Mouse (Mus musculus): ENCODE data around the gene Pcolce2. TPM values are rescaled to one million over a fixed set of nuclear protein-coding genes. Genes with fewer than 3 reads are reported as not detected.

The Pcolce2 gene
- polyA plus RNA-seq, 1 experiment from 2014 or later = 17.0 TPM

DNA sequence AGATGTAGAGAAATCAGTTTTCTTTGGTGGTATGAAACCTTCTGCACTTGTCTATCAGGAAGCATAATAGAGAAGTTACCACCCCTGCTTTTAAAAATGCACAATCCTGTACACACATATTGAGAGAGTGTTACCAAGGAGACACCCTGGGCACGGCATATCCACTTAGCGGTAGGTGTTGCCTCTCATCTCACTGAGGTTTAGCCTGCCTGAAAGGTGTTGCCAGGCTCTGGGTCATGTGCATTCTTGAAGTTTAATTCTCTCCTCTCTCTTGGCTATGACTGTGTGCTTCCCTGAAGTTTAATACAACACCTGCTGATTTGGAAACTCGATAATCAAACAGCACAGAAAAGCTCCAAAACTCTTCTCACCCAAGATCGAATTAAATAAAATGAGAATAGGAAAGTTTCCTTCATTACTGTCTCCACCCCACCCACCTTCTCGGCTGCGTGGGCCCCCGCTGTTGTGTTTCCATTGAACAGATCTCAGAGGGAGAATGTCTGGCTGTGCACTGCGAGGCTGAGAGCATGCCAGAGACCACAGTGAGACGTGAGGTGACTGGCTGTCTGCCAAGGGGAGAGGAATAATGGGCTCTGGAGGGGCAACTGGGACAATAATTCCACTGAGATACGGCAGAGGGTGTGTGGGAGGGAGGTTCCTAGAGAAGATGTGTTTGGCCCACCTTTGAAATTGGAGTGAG is 27.0 kb downstream of the Pcolce2 start:
- ATAC-seq (ENCODE audit: low FRiP score, low read depth) = peak; percentile 73
- Histone ChIP-seq H3K9me3 (no peaks in the 10 kb centered on the region), H3K4me2 (replicated peaks) (no peak overlapping the region), H3K36me3 (no peaks in the 10 kb centered on the region), H3K9ac (peak overlapping the region; percentile 6; the same call in 1 of the 2 replicates), H3K4me3 (no peak overlapping the region), H3K27ac (no peak overlapping the region), H3K4me1 (peaks cover 12% of the 10 kb centered on the region), H3K27me3 (no peaks in the 10 kb centered on the region)
- WGBS = 54% methylated on average over 10 of the region's 10 CpGs

DNA sequence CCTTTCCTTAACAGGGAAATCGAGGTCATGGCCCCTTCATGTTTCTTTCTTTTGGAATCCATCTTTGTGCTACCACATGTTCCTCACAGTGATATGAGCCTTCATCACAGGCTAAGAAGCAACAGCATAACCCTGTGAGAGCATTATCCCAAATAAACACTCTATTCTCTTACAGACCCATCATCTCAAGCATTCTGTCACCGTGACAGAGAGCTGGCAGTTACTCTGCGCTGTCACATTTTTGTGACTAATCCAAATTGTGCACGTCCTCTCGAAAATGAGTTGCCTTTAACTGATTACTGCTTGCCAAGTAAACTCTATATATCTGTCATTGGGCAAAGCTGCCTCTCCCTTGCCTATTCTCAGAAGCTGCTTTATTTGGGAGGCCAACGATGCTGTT is 28.4 kb downstream of the Pcolce2 start:
- peaks cover 12% of the 10 kb centered on the region for H3K4me1 ChIP-seq
- no peaks in the 10 kb centered on the region for H3K9me3 ChIP-seq
- no peak for ATAC-seq (ENCODE audit: low FRiP score, low read depth)
- H3K9ac ChIP-seq = no peak overlapping the region
- H3K27me3 ChIP-seq = no peaks in the 10 kb centered on the region
- peaks cover 5% of the 10 kb centered on the region; the same call in 1 of the 2 replicates for H3K36me3 ChIP-seq
- 91% methylated on average over 6 of the region's 6 CpGs for WGBS
- H3K4me2 ChIP-seq (replicated peaks) = no peak overlapping the region
- H3K27ac ChIP-seq = no peak overlapping the region
- no peak overlapping the region for H3K4me3 ChIP-seq

DNA sequence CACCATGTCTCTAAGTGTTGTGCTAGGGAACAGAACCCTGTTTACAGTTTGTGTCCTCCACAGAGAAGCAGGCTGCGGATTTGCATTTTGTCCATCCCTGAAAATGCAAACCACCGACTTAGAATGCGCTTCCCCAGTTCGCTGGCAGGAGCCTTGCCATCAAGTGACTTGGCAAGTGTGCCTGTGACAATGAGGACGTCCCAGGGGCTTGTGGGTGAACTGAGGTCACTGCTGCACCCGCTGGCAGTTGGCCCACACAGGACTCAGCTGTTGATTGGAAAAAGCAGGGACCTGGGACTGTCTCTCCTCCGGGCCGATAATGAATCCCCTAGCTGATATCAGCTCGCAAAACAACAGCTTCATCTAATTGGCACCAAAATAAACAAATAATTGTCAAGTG is 30.4 kb downstream of the Pcolce2 start:
- Histone ChIP-seq H3K27me3 (no peaks in the 10 kb centered on the region), H3K4me3 (no peak overlapping the region), H3K4me2 (replicated peaks) (no peak overlapping the region), H3K9ac (no peak overlapping the region), H3K9me3 (peaks cover 3% of the 10 kb centered on the region; the same call in 1 of the 2 replicates), H3K36me3 (peaks cover 10% of the 10 kb centered on the region), H3K4me1 (peaks cover 12% of the 10 kb centered on the region), H3K27ac (no peak overlapping the region)
- WGBS = 48% methylated on average over 9 of the region's 9 CpGs
- ATAC-seq (ENCODE audit: low FRiP score, low read depth) = no peak

DNA sequence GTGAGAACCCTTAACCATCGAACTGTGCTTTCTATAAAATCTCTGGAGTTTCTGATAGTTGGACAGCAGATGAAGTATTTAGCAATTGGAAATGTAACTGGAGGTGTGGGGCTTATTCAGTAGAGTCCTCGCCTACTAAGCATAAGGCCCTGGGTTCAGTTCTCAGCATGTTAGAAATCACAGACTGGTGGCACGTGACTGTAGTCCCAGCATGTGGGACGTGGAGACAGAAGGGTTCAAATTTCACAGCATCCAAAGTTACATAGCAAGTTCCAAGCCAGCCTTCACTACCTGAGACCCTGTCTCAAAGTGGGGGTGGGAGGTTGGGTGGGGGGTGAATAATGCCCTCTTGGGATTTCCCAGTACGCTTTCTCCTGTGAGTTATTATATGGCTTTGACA is 30.9 kb downstream of the Pcolce2 start:
- Histone ChIP-seq H3K36me3 (peaks cover 10% of the 10 kb centered on the region), H3K9ac (no peak overlapping the region), H3K4me1 (peaks cover 12% of the 10 kb centered on the region), H3K27ac (no peak overlapping the region), H3K9me3 (peaks cover 3% of the 10 kb centered on the region; the same call in 1 of the 2 replicates), H3K4me2 (replicated peaks) (no peak overlapping the region), H3K27me3 (no peaks in the 10 kb centered on the region), H3K4me3 (no peak overlapping the region)
- no peak for ATAC-seq (ENCODE audit: low FRiP score, low read depth)
- WGBS = 51% methylated on average over 5 of the region's 5 CpGs

DNA sequence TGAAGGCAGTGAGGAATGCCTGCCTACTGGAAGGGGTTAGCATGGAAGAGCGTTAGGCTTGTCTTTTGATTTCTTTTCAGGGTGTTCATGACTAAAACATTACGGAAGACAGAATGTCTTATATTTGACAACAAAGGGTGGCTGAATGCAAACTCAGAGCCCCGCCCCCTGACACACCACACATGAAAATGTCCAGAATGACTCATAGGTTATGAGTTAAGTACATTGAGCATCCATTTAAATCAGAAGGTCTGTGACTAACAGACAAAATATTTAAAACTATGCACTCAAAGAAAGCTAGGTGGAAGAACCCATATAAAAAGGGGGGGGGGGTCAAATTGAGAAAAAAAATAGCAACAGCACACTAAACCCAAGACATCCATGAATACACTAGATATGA is 34.9 kb downstream of the Pcolce2 start:
- no peak for ATAC-seq (ENCODE audit: low FRiP score, low read depth)
- Histone ChIP-seq H3K4me1 (no peaks in the 10 kb centered on the region), H3K9ac (no peak overlapping the region), H3K9me3 (peaks cover 3% of the 10 kb centered on the region; the same call in 1 of the 2 replicates), H3K4me2 (replicated peaks) (no peak overlapping the region), H3K4me3 (no peak overlapping the region), H3K36me3 (peaks cover 10% of the 10 kb centered on the region), H3K27ac (no peak overlapping the region), H3K27me3 (no peaks in the 10 kb centered on the region)
- WGBS = 97% methylated on average over 3 of the region's 3 CpGs

DNA sequence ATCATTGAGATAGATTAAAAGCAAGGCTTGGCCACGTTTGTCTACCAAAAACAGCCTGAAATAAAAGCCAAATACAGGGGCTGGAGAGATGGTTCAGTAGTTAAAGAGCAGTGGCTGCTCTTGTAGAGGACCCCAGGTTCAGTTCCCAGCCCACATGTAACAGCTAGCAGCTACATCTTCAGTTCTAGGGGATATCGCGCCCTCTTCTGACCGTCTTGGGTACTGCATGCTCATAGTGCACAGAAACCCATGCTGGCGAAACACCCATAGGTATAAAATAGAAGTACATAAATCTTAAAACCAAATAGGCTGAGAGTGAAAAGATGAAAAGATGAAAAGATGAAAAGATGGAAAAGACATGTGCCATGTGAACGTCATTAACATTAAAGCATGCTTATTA is 35.4 kb downstream of the Pcolce2 start:
- Histone ChIP-seq H3K36me3 (peaks cover 10% of the 10 kb centered on the region), H3K9ac (no peak overlapping the region), H3K4me2 (replicated peaks) (no peak overlapping the region), H3K4me3 (no peak overlapping the region), H3K4me1 (no peaks in the 10 kb centered on the region), H3K27ac (no peak overlapping the region), H3K9me3 (peaks cover 3% of the 10 kb centered on the region; the same call in 1 of the 2 replicates), H3K27me3 (no peaks in the 10 kb centered on the region)
- WGBS = 85% methylated on average over 6 of the region's 6 CpGs
- no peak for ATAC-seq (ENCODE audit: low FRiP score, low read depth)

DNA sequence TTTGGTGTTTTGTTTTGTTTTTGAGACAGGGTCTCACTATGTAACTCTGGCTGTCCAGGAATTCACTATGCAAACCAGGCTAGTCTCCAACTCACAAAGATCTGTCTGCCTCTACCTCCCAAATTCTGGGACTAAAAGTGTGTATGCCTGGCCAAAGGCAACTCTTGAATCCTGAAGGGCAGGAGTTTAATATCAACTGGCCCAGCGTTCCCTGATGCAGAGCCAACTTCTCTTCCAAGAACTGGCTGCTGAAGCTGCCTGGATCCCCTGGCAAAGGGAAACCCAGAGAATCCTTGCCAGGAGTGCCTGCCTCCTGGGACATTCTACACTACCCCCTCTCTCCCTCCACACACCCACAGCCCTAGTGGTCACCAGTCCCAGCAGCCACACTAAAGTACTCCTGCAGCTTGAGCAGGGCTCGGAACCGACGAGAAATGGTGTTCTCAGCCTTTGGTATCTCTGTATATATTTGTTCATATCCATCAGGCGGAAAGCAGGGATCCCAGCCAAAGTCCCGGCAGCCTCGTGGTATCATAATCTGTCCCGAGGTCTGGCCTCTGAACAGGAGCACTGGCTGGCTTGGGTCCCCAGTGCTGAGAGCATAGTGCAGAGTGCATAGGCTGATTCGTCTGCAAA is 37.8 kb downstream of the Pcolce2 start:
- Histone ChIP-seq H3K36me3 (peaks cover 7% of the 10 kb centered on the region), H3K27ac (no peak overlapping the region), H3K27me3 (no peaks in the 10 kb centered on the region), H3K4me2 (replicated peaks) (no peak overlapping the region), H3K4me1 (no peaks in the 10 kb centered on the region), H3K9ac (no peak overlapping the region), H3K9me3 (peaks cover 3% of the 10 kb centered on the region; the same call in 1 of the 2 replicates), H3K4me3 (no peak overlapping the region)
- no peak for ATAC-seq (ENCODE audit: low FRiP score, low read depth)
- 88% methylated on average over 9 of the region's 9 CpGs for WGBS

DNA sequence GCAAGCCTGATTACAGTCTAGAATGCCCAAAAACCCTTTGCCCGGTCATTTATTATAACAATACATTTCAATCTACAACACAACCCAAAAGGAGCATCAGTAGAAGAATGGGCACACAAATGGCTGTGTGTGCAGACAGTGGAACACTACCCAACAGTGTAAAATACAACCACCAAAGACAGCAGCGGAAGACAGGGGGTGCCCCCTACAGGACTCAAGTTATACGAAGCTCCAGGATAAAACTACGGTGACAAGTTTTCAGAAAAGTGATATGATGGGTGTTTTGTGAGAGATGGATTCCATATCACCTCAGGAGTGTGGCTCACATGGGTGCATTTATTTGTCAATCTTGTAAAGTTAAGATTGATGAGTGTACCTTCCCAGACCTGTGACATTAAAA is 38.6 kb downstream of the Pcolce2 start:
- Histone ChIP-seq H3K27me3 (no peaks in the 10 kb centered on the region), H3K4me1 (no peaks in the 10 kb centered on the region), H3K4me2 (replicated peaks) (no peak overlapping the region), H3K27ac (no peak overlapping the region), H3K9me3 (peaks cover 3% of the 10 kb centered on the region; the same call in 1 of the 2 replicates), H3K4me3 (no peak overlapping the region), H3K9ac (no peak overlapping the region), H3K36me3 (peaks cover 4% of the 10 kb centered on the region; the same call in 1 of the 2 replicates)
- ATAC-seq (ENCODE audit: low FRiP score, low read depth) = no peak
- 94% methylated on average over 4 of the region's 4 CpGs for WGBS

DNA sequence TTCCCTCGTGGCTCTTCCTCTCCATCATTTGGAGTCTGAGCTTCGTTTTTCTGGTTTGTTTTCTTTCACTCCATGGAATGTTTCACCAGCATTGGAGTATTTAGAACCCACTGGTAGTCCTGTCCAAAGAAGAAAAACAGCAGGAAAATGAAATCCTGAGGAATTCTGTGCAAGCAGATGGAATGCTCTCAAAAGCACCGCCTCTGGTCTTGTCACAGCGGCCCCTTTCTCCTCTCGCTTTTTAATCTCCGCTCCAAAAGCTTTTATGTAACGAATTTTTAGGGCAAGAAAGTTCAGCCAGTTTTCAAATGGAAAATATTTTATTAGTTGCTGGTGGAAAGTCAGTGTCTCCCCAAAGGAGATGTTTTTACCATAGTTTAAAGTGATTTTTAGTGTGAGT is 42.6 kb downstream of the Pcolce2 start:
- Histone ChIP-seq H3K4me1 (0 out of 2 replicates have a peak, but pooled peaks cover 1% of the 10 kb centered on the region), H3K27ac (no peak overlapping the region), H3K9me3 (no peaks in the 10 kb centered on the region), H3K4me2 (replicated peaks) (no peak overlapping the region), H3K9ac (no peak overlapping the region), H3K27me3 (no peaks in the 10 kb centered on the region), H3K36me3 (no peaks in the 10 kb centered on the region), H3K4me3 (no peak overlapping the region)
- ATAC-seq (ENCODE audit: low FRiP score, low read depth) = no peak
- WGBS = 72% methylated on average over 7 of the region's 7 CpGs

DNA sequence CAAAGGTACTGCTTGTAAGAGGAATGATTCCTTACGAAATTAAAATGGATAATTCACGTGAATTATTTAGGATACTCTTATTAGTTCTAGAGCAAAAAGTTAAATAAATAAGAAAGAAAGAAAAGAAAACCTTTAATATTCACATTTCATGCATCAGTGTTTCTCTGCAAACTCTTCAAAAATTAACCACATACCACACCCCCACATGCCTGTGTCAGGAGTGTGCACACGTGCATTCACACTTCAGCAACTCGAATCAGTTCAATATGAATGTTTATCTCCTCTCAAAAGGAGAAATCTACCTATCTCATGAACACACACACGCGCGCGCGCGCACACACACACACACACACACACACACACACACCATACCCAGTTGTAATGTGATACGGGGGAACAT is 43.3 kb downstream of the Pcolce2 start:
- Histone ChIP-seq H3K9ac (no peak overlapping the region), H3K27me3 (no peaks in the 10 kb centered on the region), H3K4me1 (peaks cover 9% of the 10 kb centered on the region; the same call in 1 of the 2 replicates), H3K4me3 (no peak overlapping the region), H3K9me3 (no peaks in the 10 kb centered on the region), H3K27ac (no peak overlapping the region), H3K4me2 (replicated peaks) (no peak overlapping the region), H3K36me3 (no peaks in the 10 kb centered on the region)
- 91% methylated on average over 11 of the region's 11 CpGs for WGBS
- no peak for ATAC-seq (ENCODE audit: low FRiP score, low read depth)

DNA sequence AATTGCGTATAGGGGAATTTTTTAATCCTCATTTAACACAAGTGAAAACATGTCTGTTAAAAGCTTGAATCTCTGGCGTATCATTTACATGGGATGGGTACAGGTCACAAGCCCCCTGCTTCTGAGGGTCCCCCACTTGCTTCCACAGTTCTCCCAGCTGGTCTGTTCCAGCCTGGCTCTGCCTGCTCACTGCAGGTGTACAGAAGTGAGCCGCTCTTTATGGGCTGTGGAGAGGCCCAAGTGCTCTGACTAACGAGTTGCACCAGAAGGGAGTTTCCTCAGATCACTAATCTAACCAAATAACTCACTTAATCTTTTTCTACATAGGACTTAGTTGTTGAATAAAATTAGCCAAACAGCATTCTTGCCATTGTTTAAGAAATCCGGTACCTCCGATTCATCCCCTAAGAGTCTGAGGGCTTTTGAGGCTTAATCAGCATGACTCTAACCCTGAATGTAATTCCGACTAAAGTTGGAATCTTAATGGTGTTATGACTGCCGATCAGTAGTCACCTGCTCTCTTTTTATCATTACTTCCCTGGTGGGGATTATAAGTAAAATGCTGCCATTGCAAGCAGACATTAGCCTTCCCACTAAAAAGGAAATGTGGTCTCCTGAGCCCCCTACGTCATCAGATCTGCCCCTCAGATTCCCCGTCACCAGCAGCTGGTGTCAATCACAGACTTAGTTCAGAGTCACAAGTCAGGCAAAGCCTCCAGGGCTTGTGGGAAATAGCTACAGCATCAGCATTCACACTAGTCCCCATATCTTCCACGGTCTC is 48.4 kb downstream of the Pcolce2 start:
- 37% methylated on average over 11 of the region's 11 CpGs for WGBS
- no peak overlapping the region for H3K27ac ChIP-seq
- no peak overlapping the region for H3K4me3 ChIP-seq
- H3K9me3 ChIP-seq = peaks cover 3% of the 10 kb centered on the region; the same call in 1 of the 2 replicates
- H3K36me3 ChIP-seq = peaks cover 8% of the 10 kb centered on the region; the same call in 1 of the 2 replicates
- no peak overlapping the region for H3K9ac ChIP-seq
- H3K4me1 ChIP-seq = peaks cover 16% of the 10 kb centered on the region
- ATAC-seq (ENCODE audit: low FRiP score, low read depth) = peak; percentile 34; the same call in 1 of the 2 replicates
- H3K27me3 ChIP-seq = no peaks in the 10 kb centered on the region
- no peak overlapping the region for H3K4me2 ChIP-seq (replicated peaks)

DNA sequence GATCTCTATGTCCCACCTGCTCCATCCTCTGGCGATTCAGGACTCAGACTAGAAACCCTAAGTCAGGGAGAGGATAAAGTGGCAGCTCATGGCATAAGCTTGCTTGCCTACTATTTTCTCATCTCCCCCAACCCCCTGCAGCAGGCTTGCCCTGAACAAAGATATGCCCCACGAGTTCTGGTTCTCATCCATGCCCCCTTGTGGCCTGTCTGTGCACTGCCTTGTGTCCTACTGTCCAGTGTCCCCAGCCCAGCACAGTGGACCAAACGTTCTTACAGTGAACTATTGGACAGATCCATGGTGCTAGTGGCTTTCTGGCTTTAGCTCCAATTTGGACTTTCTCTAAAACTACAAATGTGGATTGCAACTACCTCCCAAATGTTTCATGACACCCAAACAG is 50.7 kb downstream of the Pcolce2 start:
- Histone ChIP-seq H3K9me3 (peaks cover 3% of the 10 kb centered on the region; the same call in 1 of the 2 replicates), H3K4me1 (peaks cover 34% of the 10 kb centered on the region), H3K9ac (no peak overlapping the region), H3K4me2 (replicated peaks) (no peak overlapping the region), H3K36me3 (peaks cover 8% of the 10 kb centered on the region; the same call in 1 of the 2 replicates), H3K27me3 (no peaks in the 10 kb centered on the region), H3K4me3 (no peak overlapping the region), H3K27ac (no peak overlapping the region)
- ATAC-seq (ENCODE audit: low FRiP score, low read depth) = no peak
- 72% methylated on average over 3 of the region's 3 CpGs for WGBS

All from limb, embryonic 13.5 days (tissue).